Mouse (Mus musculus) A20 (cell line): ENCODE results near the gene Prtn3.
A peak's percentile ranks its signal among the peaks of the same experiment; 100 is the strongest.

Source experiments
- DNase-seq: peaks from one replicate; pipeline ENCODE4 v3.0.0-alpha.2; 2011; ENCODE audit warnings: low read depth, low spot score

The Prtn3 gene

GRCm38 (mm10) chr10:79909092-79909922 is 35.0 kb downstream of the Prtn3 start:
- DNase-seq, result no peak

GRCm38 (mm10) chr10:79910556-79910955 is 36.3 kb downstream of the Prtn3 start, which contains the start of gene Gm26602:
Gene Gm26602 (plus strand): TSS chr10:79910856.
- DNase-seq, result no peak

- no peak for DNase-seq
These were observed 38.1 kb downstream of the Prtn3 start for GRCm38 (mm10) chr10:79912412-79912811.

GRCm38 (mm10) chr10:79914131-79914947 is 40.1 kb downstream of the Prtn3 start:
- no peak for DNase-seq

- DNase-seq, result no peak
These were observed 40.8 kb downstream of the Prtn3 start for GRCm38 (mm10) chr10:79914948-79915596.

- DNase-seq, result peak; percentile 33
These were observed 41.8 kb downstream of the Prtn3 start for GRCm38 (mm10) chr10:79916081-79916480.

GRCm38 (mm10) chr10:79916808-79917531 is 42.7 kb downstream of the Prtn3 start, which contains the start of gene Kiss1r:
Gene Kiss1r (plus strand): TSS chr10:79916971.
- peak; percentile 85 for DNase-seq

- DNase-seq, result no peak
These were observed 43.3 kb downstream of the Prtn3 start for GRCm38 (mm10) chr10:79917532-79918100.

- no peak for DNase-seq
These were observed 44.2 kb downstream of the Prtn3 start for GRCm38 (mm10) chr10:79918231-79919078.

- no peak for DNase-seq
These were observed 45.1 kb downstream of the Prtn3 start for GRCm38 (mm10) chr10:79919251-79919849.

GRCm38 (mm10) chr10:79920056-79920890 is 46.0 kb downstream of the Prtn3 start:
- DNase-seq, result no peak

- no peak for DNase-seq
These were observed 46.8 kb downstream of the Prtn3 start, which contains the start of gene R3hdm4 for GRCm38 (mm10) chr10:79920958-79921535. Gene R3hdm4 (minus strand): TSS chr10:79921208.

- DNase-seq, result no peak
These were observed 47.3 kb downstream of the Prtn3 start for GRCm38 (mm10) chr10:79921572-79921971.

- DNase-seq, result peak; percentile 92
These were observed 50.9 kb downstream of the Prtn3 start for GRCm38 (mm10) chr10:79924998-79925784.

GRCm38 (mm10) chr10:79925785-79926490 is 51.7 kb downstream of the Prtn3 start:
- peak; percentile 88 for DNase-seq

GRCm38 (mm10) chr10:79926491-79927323 is 52.4 kb downstream of the Prtn3 start, which contains the start of gene Arid3a:
Gene Arid3a (plus strand): TSS chr10:79927043.
- peak; percentile 98 for DNase-seq
